Mouse (Mus musculus) ES-E14 (cell line): ENCODE results near the gene Derl3. TPM values are rescaled to one million over a fixed set of nuclear protein-coding genes. Genes with fewer than 3 reads are reported as not detected.
A peak's percentile ranks its signal among the peaks of the same experiment; 100 is the strongest.

Experiments used
- DNase-seq: peaks from one replicate; pipeline ENCODE4 v3.0.0-alpha.2; 2013; ENCODE audit warnings: low read depth, low spot score
- H3K27ac ChIP-seq: 2 replicates; pipeline ENCODE4 v1.5.1; 2012; ENCODE audit warnings: low read depth, mild to moderate bottlenecking, low read length, moderate library complexity, mixed read lengths; ENCODE audit not compliant: poor library complexity, insufficient read depth, severe bottlenecking
- H3K36me3 ChIP-seq: 2 replicates; pipeline ENCODE4 v1.6.1; 2012; ENCODE audit warnings: mild to moderate bottlenecking, low read length, moderate library complexity, mixed read lengths; ENCODE audit not compliant: control insufficient read depth, poor library complexity, insufficient read depth, severe bottlenecking
- H3K4me1 ChIP-seq, 2 experiments: fragments of 150-350 bp in 1 of 2; sonication (generic) in 1 of 2; 2 replicates each; pipeline ENCODE4 v1.6.1; 2012; ENCODE audit warnings: low read length in 2 of 2, mild to moderate bottlenecking in 1 of 2, mixed read lengths in 1 of 2; ENCODE audit not compliant: control insufficient read depth in 2 of 2, insufficient read depth in 2 of 2, poor library complexity in 1 of 2
- H3K4me3 ChIP-seq, 2 experiments: fragments of 150-350 bp in 1 of 2; sonication (generic) in 1 of 2; 2 replicates each; pipeline ENCODE4 v1.5.1; 2012; ENCODE audit warnings: low read length in 2 of 2, low read depth in 1 of 2, mild to moderate bottlenecking in 1 of 2, mixed read lengths in 1 of 2; ENCODE audit not compliant: insufficient read depth in 1 of 2, poor library complexity in 1 of 2, severe bottlenecking in 1 of 2
- H3K9ac ChIP-seq: 2 replicates; pipeline ENCODE4 v1.6.1; 2012; ENCODE audit warnings: low read depth, mild to moderate bottlenecking, low read length, mixed read lengths; ENCODE audit not compliant: poor library complexity, insufficient read depth, severe bottlenecking
- H3K9me3 ChIP-seq: fragments of 150-350 bp; sonication (generic); 2 replicates; pipeline ENCODE4 v1.6.1; 2012; ENCODE audit warnings: low read depth, mild to moderate bottlenecking, low read length; ENCODE audit not compliant: control insufficient read depth, insufficient read depth
- CHD2 ChIP-seq: IDR thresholded peaks from 2 replicates; pipeline ENCODE4 v1.6.1; 2014; ENCODE audit warnings: mild to moderate bottlenecking, low read depth, low read length, inconsistent platforms
- HCFC1 ChIP-seq: IDR thresholded peaks from 2 replicates; pipeline ENCODE4 v1.6.1; 2012; ENCODE audit warnings: low read length, inconsistent platforms, borderline replicate concordance; ENCODE audit not compliant: insufficient read depth
- MAFK ChIP-seq: IDR thresholded peaks from 2 replicates; pipeline ENCODE4 v1.6.1; 2014; ENCODE audit warnings: mild to moderate bottlenecking, low read depth, low read length, inconsistent platforms; ENCODE audit not compliant: insufficient read depth
- ZC3H11A ChIP-seq: IDR thresholded peaks from 2 replicates; pipeline ENCODE4 v1.6.1; 2012; ENCODE audit warnings: low read depth, mild to moderate bottlenecking, inconsistent platforms, low read length, borderline replicate concordance
- ZNF384 ChIP-seq: IDR thresholded peaks from 2 replicates; pipeline ENCODE4 v1.6.1; 2012; ENCODE audit warnings: low read depth, low read length, inconsistent platforms
- in situ Hi-C, 2 experiments: fragments of 600-800 bp; cut with MboI; formaldehyde crosslinking; loops; one replicate each; pipeline ENCODE4 v1.15.1; 2025; ENCODE audit warnings: low sequenced_read_pairs in 2 of 2, inconsistent platforms in 1 of 2; ENCODE audit not compliant: unreplicated experiment in 2 of 2
- total RNA-seq: library from RNA; depleted of rRNA; stranded (reverse); fragments of 300-350 nt; gene quantifications from 2 replicates; pipeline ENCODE4 v1.2.3, GENCODE M21; 2012

Gene Derl3
- total RNA-seq, 1 experiment = 19.9 TPM

DNA sequence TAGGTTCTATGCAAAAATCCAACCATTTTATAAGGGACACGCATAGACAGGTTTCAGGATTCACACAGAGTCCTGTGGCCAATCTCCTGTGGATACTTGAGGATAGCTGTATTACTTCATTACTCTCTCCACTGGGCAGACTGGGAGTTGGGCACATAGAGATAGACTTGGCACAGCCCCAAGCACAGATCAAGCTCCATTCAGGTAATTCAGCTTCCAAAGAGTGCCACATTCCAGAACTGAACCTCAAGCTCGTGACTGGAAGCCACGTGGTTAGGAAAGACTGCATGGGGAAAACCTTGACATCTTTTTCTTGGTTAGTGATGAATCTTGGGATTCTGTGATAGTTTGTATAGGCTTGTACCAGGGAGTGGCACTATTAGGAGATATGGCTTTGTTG, 14.4 kb upstream of the Derl3 start:
- no peaks in the 10 kb centered on the region for H3K9me3 ChIP-seq
- in situ Hi-C loops = no loop called here
- no peak overlapping the region for H3K27ac ChIP-seq
- H3K36me3 ChIP-seq = no peaks in the 10 kb centered on the region
- peaks cover 11 to 14% of the 10 kb centered on the region in 2 experiments for H3K4me1 ChIP-seq
- TF ChIP-seq CHD2 = no peak
- no peak for TF ChIP-seq ZC3H11A
- no peak for TF ChIP-seq MAFK
- TF ChIP-seq ZNF384 = no peak
- no peak for TF ChIP-seq HCFC1
- 0 out of 4 replicates have a peak overlapping the region, but pooled peaks of 1 of the 2 experiments have one; percentile 43 for H3K4me3 ChIP-seq
- no peak overlapping the region for H3K9ac ChIP-seq
- no peak for DNase-seq

- in situ Hi-C loops = no loop called here
- no peak for DNase-seq
- Histone ChIP-seq H3K9ac (0 out of 2 replicates have a peak overlapping the region, but pooled peaks have one; percentile 4), H3K4me1 (peaks cover 9% of the 10 kb centered on the region in 2 experiments), H3K36me3 (no peaks in the 10 kb centered on the region), H3K27ac (peak overlapping the region; percentile 29; the same call in 1 of the 2 replicates), H3K4me3 (peak overlapping the region in 1 of 2 experiments; percentile 47; a peak in 2 of 4 replicates), H3K9me3 (no peaks in the 10 kb centered on the region)
- TF ChIP-seq ZNF384 (no peak), ZC3H11A (no peak)
These were observed 12.9 kb upstream of the Derl3 start for GRCm38 (mm10) chr10:75880351-75880750.

- Histone ChIP-seq H3K27ac (peak overlapping the region; percentile 97), H3K9ac (no peak overlapping the region), H3K36me3 (no peaks in the 10 kb centered on the region), H3K9me3 (no peaks in the 10 kb centered on the region), H3K4me3 (peak overlapping the region in 1 of 2 experiments; percentile 54; a peak in 2 of 4 replicates), H3K4me1 (peaks cover 9% of the 10 kb centered on the region in 2 experiments)
- TF ChIP-seq CHD2 (no peak), ZNF384 (no peak), MAFK (no peak), ZC3H11A (no peak), HCFC1 (no peak)
- in situ Hi-C loops = no loop called here
- no peak for DNase-seq
These were observed 12.2 kb upstream of the Derl3 start for GRCm38 (mm10) chr10:75880771-75881577.

- Histone ChIP-seq H3K36me3 (no peaks in the 10 kb centered on the region), H3K4me1 (peaks cover 9% of the 10 kb centered on the region in 2 experiments), H3K9ac (peak overlapping the region; percentile 50), H3K27ac (peak overlapping the region; percentile 97), H3K4me3 (peak overlapping the region; percentile 43 to 54), H3K9me3 (no peaks in the 10 kb centered on the region)
- TF ChIP-seq CHD2 (no peak), MAFK (no peak), ZC3H11A (no peak), HCFC1 (no peak), ZNF384 (no peak)
- in situ Hi-C loops = no loop called here
- peak; percentile 50 for DNase-seq
These were observed 11.4 kb upstream of the Derl3 start for GRCm38 (mm10) chr10:75881578-75882432.
